Mouse (Mus musculus) kidney, postnatal 0 days (tissue): ENCODE results near the gene Hus1b. TPM values are rescaled to one million over a fixed set of nuclear protein-coding genes. Genes with fewer than 3 reads are reported as not detected.

Source experiments
- ATAC-seq: fragments of 200-750 bp; cut with Nextera tagmentation; replicated peaks from 2 replicates; pipeline ENCODE4 v1.8.0; 2017; ENCODE audit warnings: low read depth, moderate number of reproducible peaks, moderate TSS enrichment, moderate library complexity; ENCODE audit not compliant: low FRiP score
- DNase-seq: peaks from one replicate; pipeline ENCODE4 v3.0.0-alpha.2; 2016; ENCODE audit warnings: low spot score
- H3K27ac ChIP-seq: fragments of 300-500 bp; sonication (generic); 2 replicates; pipeline ENCODE4 v1.5.1; 2014; ENCODE audit warnings: mild to moderate bottlenecking
- H3K27me3 ChIP-seq: fragments of 300-500 bp; sonication (generic); 2 replicates; pipeline ENCODE4 v1.6.1; 2014; ENCODE audit warnings: low read length, mixed read lengths; ENCODE audit not compliant: insufficient read depth
- H3K36me3 ChIP-seq: fragments of 300-500 bp; sonication (generic); 2 replicates; pipeline ENCODE4 v1.6.1; 2014; ENCODE audit warnings: low read length, mixed read lengths; ENCODE audit not compliant: insufficient read depth
- H3K4me1 ChIP-seq: fragments of 300-500 bp; sonication (generic); replicated peaks from 2 replicates; pipeline ENCODE4 v1.6.1; 2014; ENCODE audit warnings: antibody characterized with exemption, low read length, mixed read lengths; ENCODE audit not compliant: insufficient read depth
- H3K4me2 ChIP-seq: fragments of 300-500 bp; sonication (generic); 2 replicates; pipeline ENCODE4 v1.6.1; 2014; ENCODE audit warnings: mild to moderate bottlenecking, low read length, moderate library complexity, mixed read lengths
- H3K4me3 ChIP-seq: fragments of 300-500 bp; sonication (generic); replicated peaks from 2 replicates; pipeline ENCODE4 v1.5.1; 2014; ENCODE audit warnings: low read depth, low read length
- H3K9ac ChIP-seq: fragments of 300-500 bp; sonication (generic); 2 replicates; pipeline ENCODE4 v1.6.1; 2014; ENCODE audit warnings: low read depth, low read length
- H3K9me3 ChIP-seq: fragments of 300-500 bp; sonication (generic); replicated peaks from 2 replicates; pipeline ENCODE4 v1.6.1; 2016; ENCODE audit warnings: low read length, inconsistent platforms, mixed read lengths
- CTCF ChIP-seq: IDR thresholded peaks from 2 replicates; pipeline ENCODE4 v1.5.1; 2016; ENCODE audit warnings: antibody characterized with exemption, low read depth, mild to moderate bottlenecking, moderate library complexity
- WGBS: fragments of 180-500 bp; shearing (Covaris S2); extraction: QIAGEN DNeasy Blood & Tissue Kit; methylation state at CpG from one replicate; pipeline ENCODE4 v1.1.7; 2014; 5-methylcytosine and 5-hydroxymethylcytosine counted together
- polyA plus RNA-seq: library from polyadenylated mRNA; unstranded; fragments of >200 nt; fragmentation: Nextera tagmentation; extraction: Ambion mirVana; gene quantifications from 2 replicates; pipeline ENCODE4 v1.2.1, GENCODE M21; 2015

Hus1b gene
- polyA plus RNA-seq, 1 experiment from 2014 or later = 0.13 TPM

DNA sequence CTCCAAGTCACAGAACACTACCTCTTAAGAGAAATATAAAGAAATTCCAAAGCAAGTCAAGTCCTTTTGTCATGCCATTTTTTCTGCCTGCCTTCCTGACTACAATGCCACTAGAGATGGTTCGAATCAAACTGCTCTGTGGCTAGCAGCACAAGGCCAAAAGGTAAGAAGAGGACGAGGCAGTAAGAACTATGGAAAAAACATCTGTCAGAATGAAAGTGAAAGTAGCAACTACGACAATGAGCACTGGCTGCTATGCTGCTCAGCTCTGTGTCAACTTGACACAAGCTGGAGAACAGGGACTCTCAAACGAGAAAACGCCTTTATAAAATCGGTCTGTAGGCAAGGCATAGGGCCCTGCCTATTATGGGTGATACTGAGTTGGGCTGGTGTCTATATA lies 14.6 kb downstream of the Hus1b start:
- TF ChIP-seq CTCF = no peak
- H3K4me3 ChIP-seq = no peak overlapping the region
- no peak overlapping the region for H3K9ac ChIP-seq
- DNase-seq (no peak), ATAC-seq (no peak)
- 81% methylated on average over 6 of the region's 6 CpGs for WGBS
- H3K27me3 ChIP-seq = no peaks in the 10 kb centered on the region
- H3K4me1 ChIP-seq = no peaks in the 10 kb centered on the region
- H3K4me2 ChIP-seq = no peak overlapping the region
- H3K27ac ChIP-seq = no peak overlapping the region
- H3K36me3 ChIP-seq = no peaks in the 10 kb centered on the region
- H3K9me3 ChIP-seq = no peaks in the 10 kb centered on the region

DNA sequence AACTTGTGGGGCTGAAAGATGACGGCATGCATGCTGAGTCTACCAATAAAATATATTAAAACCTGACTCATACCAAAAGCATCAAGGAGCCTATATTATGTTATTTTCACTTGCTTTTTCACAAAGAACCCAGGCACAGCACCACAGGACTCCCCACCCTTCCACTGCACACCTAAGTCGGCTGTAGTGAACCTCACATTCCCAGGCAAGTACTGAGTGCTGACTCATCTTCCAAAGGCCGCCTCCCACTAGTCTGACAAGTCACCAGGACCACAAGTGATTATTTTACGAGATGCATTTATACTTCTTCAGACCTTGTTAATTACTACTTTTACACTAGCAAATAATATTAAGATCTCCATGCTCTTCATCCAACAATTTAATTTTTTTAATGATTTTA lies 15.9 kb downstream of the Hus1b start:
- H3K4me3 ChIP-seq = no peak overlapping the region
- ATAC-seq = no peak
- no peak for TF ChIP-seq CTCF
- H3K27ac ChIP-seq = no peak overlapping the region
- WGBS = 75% methylated on average over 4 of the region's 4 CpGs
- no peaks in the 10 kb centered on the region for H3K27me3 ChIP-seq
- H3K36me3 ChIP-seq = no peaks in the 10 kb centered on the region
- no peak for DNase-seq
- no peaks in the 10 kb centered on the region for H3K9me3 ChIP-seq
- no peak overlapping the region for H3K4me2 ChIP-seq
- no peak overlapping the region for H3K9ac ChIP-seq
- no peaks in the 10 kb centered on the region for H3K4me1 ChIP-seq

DNA sequence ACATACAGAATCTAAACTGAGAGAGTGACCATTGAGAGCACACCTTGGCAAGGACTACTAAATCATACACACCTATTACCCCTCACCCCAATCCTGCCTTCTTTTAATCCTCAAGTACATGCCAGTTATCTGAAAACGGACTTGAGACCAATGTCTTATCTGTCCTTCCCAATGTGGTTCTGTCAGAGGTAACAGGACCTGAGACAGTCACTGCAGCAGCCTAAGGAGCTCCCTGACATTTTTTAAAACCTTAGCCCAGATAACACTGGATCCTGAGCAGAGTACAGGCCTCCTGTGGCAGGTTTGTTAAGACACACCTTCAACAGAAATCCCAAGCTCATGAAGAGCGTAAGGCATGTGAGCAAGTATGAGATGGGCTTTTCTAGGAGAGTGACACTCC lies 18.4 kb downstream of the Hus1b start:
- no peak for DNase-seq
- Histone ChIP-seq H3K27me3 (no peaks in the 10 kb centered on the region), H3K4me2 (no peak overlapping the region), H3K9me3 (no peaks in the 10 kb centered on the region), H3K9ac (no peak overlapping the region), H3K36me3 (0 out of 2 replicates have a peak, but pooled peaks cover 3% of the 10 kb centered on the region), H3K4me1 (no peaks in the 10 kb centered on the region), H3K4me3 (no peak overlapping the region), H3K27ac (no peak overlapping the region)
- ATAC-seq = no peak
- no peak for TF ChIP-seq CTCF
- 91% methylated on average over 2 of the region's 2 CpGs for WGBS

DNA sequence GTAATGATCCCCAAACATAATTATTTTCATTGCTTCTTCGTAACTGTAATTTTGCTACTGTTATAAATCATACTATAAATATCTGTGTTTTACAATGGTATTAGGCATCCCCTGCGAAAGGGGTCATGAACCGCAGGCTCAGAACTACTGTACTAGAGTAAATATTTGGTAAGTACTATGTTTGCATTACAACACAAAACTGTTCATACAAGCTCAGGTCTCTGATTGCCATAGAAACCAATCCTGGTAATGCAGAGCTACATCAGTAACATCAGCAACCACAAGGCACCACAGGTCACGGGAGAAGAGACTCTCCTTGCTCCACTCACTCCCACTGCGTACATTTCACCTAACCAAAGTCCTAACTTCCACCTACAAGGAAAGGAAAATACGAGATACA lies 23.3 kb downstream of the Hus1b start:
- no peak for DNase-seq
- Histone ChIP-seq H3K27ac (no peak overlapping the region), H3K4me1 (no peaks in the 10 kb centered on the region), H3K9me3 (no peaks in the 10 kb centered on the region), H3K4me2 (no peak overlapping the region), H3K4me3 (no peak overlapping the region), H3K27me3 (no peaks in the 10 kb centered on the region), H3K9ac (no peak overlapping the region), H3K36me3 (0 out of 2 replicates have a peak, but pooled peaks cover 3% of the 10 kb centered on the region)
- ATAC-seq = no peak
- no peak for TF ChIP-seq CTCF
- WGBS = 86% methylated on average over 6 of the region's 6 CpGs

DNA sequence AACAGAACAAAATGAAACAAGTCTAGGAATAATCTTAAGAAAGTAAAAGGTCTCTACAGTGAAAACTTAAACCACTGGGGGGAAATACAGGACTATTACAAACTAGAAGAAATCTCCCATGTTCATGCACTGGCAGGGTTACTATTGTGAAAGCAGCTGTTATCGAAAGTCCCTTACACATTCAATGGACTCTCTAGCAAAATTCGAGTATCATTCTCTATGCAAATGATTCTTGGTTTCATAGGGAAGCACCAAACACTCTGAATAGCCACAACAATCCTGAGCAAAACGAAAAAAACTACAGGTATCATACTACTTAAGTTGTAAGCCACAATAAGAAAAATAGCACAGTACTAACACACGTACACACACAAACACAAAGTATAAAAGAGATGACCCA lies 25.6 kb downstream of the Hus1b start:
- WGBS = 89% methylated on average over 4 of the region's 4 CpGs

DNA sequence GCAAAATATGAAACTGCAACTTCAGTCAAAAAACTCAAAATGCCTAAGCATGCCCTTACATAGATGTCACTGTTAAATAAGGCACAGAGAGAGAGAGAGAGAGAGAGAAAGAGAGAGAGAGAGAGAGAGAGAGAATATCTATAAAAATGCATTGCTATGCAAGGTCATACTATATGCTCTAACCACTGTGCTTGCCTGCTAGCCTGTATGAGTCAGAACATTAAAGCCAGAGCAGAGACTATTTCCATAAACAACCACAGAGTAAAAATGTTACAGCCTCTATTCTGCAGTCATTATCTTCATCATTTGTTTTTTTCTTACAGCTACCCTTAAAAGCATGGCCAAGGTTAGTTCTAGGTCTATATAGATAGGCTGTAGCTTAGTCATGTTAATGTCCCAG lies 33.8 kb downstream of the Hus1b start:
- no peaks in the 10 kb centered on the region for H3K27me3 ChIP-seq
- H3K36me3 ChIP-seq = peaks cover 3% of the 10 kb centered on the region; the same call in 1 of the 2 replicates
- no peak overlapping the region for H3K4me2 ChIP-seq
- no peak overlapping the region for H3K4me3 ChIP-seq
- TF ChIP-seq CTCF = no peak
- no peak overlapping the region for H3K9ac ChIP-seq
- no peak overlapping the region for H3K27ac ChIP-seq
- ATAC-seq = no peak
- H3K9me3 ChIP-seq = no peaks in the 10 kb centered on the region
- H3K4me1 ChIP-seq = no peaks in the 10 kb centered on the region
- no peak for DNase-seq

More for the DNA sequence above, 25.6 kb downstream of the Hus1b start:
- H3K36me3 ChIP-seq = 0 out of 2 replicates have a peak, but pooled peaks cover 3% of the 10 kb centered on the region
- no peak for TF ChIP-seq CTCF
- ATAC-seq (no peak), DNase-seq (no peak)
- H3K27me3 ChIP-seq = no peaks in the 10 kb centered on the region
- H3K4me3 ChIP-seq = no peak overlapping the region
- no peak overlapping the region for H3K4me2 ChIP-seq
- H3K4me1 ChIP-seq = no peaks in the 10 kb centered on the region
- no peaks in the 10 kb centered on the region for H3K9me3 ChIP-seq
- no peak overlapping the region for H3K27ac ChIP-seq
- no peak overlapping the region for H3K9ac ChIP-seq

DNA sequence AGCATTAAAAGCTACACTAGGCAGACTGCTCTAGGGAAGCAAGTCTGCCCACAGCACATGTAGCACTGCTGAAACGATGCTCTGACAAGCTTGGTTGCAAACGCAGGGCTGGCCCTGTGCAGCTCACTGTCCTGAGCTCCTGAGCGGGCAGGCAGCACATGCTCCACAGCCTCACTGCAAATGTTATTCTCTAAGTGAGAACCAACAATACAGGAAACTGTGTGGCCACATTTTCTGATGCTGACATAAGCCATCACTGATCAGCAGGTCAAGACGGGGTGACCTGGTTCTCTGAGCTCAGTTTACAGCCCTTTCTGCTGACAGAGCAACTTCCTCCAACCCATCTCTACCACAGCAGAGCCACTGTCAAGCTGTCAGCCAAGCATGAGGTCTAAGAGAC lies 34.5 kb downstream of the Hus1b start:
- H3K36me3 ChIP-seq = peaks cover 3% of the 10 kb centered on the region; the same call in 1 of the 2 replicates
- no peak overlapping the region for H3K27ac ChIP-seq
- no peak overlapping the region for H3K4me3 ChIP-seq
- no peak for TF ChIP-seq CTCF
- H3K4me1 ChIP-seq = no peaks in the 10 kb centered on the region
- WGBS = 13% methylated on average over 4 of the region's 4 CpGs
- H3K4me2 ChIP-seq = no peak overlapping the region
- DNase-seq (peak; percentile 16), ATAC-seq (0 out of 2 replicates have a peak, but pooled peaks have one; percentile 33)
- H3K27me3 ChIP-seq = no peaks in the 10 kb centered on the region
- no peaks in the 10 kb centered on the region for H3K9me3 ChIP-seq
- H3K9ac ChIP-seq = no peak overlapping the region
